Mouse (Mus musculus) frontal cortex, postnatal 36 days (tissue): ENCODE measurements around the gene Egfl6.
A peak's percentile ranks its signal among the peaks of the same experiment; 100 is the strongest.
"Not testable (repeated sequence)": the region's sequence is repeated elsewhere in the genome, so short reads cannot be mapped to it uniquely, and the experiment has no call there.

Source experiments
- DNase-seq, 2 experiments: peaks; one replicate each; pipeline ENCODE4 v3.0.0; 2022; ENCODE audit warnings: low spot score in 2 of 2

Egfl6 gene

DNA sequence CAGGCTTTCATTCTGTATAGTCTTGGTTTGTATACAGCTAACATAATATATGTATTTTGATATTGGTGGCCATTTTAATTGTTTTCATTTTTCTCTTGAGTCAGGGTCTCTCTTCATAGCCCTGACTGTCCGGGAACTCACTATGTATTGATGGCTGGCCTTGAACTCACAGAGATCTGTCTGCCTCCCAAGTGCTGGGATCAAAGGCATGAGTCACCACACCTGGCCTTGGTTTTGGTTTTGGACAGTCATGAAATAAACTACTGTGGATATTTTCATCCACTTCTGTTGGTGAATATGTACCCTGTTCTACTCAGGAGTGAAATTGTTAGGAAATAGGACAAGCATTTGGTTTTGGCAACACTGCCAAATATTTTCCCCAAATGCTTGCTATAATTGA is 68.9 kb downstream of the Egfl6 start:
- DNase-seq, result no peak

DNA sequence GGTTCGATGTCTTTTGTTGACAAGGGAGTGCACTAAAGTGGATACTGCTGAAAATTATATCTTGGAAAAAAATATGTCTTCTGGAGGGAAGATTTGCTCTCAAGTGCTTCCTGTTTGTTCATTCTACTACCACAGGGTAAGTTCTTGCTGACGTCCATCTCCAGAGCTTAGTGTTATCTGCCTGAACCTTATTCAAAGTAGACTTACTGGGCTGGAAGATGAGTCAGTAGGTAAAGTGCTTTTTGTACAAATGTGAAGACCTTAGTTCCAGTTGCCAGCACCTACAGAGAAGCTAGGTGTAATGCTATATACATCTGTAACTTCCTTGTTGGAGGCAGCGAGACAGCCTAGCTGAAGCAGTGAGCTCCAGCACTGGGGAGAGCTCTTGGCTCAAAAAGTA is 69.6 kb downstream of the Egfl6 start:
- no peak for DNase-seq

DNA sequence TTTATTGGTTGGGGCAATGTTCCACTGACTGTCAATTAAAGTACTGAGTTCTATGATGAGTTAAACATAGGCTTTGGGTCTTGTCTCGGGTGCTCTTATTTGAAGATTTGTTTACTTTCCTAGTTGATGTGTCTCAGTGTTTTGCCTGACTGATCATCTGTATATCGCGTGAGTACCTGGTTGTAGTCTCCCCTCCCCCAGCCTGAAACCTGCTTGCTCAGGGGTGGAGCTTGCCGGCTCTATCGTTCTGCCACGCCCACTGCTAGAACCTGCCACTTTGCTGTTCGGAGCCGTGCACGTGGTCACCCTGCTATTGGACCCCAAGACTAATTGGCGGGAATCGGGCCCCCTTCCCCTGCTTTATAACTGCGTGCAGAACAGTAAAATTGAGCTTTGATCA is 71.5 kb downstream of the Egfl6 start:
- DNase-seq, result not testable (repeated sequence)

DNA sequence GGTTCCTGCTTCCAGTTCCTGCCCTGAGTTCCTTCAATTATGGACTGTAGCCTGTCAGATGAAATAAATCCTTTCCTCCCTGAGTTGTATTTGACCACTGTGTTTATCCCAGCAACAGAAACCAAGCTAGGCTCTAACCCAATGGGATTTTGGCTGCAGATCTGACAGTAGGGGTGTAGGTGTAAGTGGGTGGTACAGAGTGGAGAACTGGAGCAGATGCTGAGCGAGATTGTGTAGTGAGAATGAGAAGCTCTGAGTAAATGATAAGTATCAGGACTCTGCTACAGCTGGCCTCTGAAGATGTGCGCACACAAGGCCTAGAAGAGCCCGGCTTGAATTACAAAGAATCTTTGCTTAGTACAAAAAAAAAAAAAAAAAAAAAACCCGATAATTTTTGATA is 73.4 kb downstream of the Egfl6 start:
- peak in 1 of 2 experiments; percentile 10 for DNase-seq

DNA sequence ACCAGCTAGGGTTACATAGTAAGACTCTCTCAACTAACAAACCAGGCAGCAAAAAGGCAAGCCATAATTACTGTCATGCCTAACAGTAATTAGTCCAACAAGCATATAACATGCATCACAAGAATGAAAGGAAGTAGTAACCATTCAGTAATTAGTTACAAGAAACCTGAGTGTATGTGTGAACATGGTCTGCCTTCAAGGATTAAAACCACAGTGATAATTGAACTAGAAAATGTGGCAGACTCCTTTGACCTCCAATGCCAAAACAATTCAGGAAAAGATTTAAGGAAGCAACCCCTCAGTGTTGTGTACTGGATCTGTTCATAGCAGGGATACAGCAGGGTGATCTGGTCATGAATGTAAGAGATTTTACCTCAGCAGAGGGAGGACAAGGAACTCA is 74.4 kb downstream of the Egfl6 start:
- no peak for DNase-seq

DNA sequence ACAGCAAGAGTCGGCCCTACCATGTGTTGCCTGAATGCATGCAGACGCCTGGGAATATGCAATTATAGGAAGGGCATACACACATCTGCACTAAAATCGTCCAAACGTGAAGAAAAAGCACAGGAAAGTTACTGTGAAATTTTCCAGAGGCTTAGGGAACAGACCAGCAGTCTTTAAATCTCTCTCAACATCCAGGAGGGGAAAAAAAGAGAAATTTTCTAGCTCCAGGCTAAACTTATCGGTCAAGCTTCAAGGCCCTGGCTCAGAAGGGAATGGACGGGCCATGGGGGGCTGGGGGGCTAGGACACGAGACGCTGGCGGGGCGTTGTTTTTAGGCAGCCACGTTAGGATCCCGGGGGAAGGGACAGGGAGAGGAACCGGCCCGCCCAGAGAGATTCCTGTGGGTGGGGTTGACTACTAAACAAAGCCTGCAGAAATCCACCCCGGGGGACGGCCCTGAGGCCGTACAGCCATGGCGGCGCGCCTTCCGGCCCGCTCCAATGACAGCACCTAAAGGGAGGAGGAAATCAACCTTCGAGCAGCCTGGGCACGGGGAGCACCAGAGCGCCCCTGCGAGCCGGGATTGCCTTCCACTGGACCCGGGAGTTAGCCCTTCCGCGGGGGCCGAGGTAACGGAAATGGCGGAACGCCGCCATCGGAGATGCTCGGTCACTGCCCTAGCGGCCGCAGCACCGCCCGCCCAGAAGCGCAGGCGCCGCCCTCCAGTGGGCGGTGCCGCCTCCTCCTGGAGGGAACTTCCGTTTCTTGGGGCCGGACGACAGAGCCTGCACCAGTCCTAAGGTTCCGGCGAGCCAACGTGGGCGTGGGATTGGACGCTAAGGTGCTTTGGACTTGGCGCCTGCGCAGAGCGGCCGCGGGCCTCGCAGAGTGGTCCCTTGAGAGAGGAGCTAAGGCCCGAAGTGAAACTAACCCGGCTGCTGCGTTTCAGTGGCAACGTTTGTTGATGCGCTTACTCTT is 75.5 kb downstream of the Egfl6 start:
- DNase-seq, result peak; percentile 87 to 90

DNA sequence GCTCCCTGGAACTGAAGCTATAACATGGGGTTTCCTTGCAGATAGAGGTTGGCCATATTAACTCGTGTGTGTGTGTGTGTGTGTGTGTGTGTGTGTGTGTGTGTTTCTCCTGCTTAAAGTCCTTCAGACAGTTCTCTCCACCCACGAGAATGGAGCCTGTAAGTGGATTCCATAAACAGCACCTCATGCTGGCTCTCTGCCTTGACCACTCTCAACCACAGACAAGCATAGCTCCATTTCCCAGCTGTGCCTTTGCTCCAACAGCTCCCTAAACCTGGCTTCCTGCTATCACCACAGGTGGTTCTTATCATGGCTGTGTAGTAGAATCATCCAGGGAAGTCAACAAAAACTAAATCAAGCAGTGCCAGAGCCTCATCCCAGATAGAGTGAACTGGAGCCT is 81.1 kb downstream of the Egfl6 start:
- DNase-seq, result no peak

DNA sequence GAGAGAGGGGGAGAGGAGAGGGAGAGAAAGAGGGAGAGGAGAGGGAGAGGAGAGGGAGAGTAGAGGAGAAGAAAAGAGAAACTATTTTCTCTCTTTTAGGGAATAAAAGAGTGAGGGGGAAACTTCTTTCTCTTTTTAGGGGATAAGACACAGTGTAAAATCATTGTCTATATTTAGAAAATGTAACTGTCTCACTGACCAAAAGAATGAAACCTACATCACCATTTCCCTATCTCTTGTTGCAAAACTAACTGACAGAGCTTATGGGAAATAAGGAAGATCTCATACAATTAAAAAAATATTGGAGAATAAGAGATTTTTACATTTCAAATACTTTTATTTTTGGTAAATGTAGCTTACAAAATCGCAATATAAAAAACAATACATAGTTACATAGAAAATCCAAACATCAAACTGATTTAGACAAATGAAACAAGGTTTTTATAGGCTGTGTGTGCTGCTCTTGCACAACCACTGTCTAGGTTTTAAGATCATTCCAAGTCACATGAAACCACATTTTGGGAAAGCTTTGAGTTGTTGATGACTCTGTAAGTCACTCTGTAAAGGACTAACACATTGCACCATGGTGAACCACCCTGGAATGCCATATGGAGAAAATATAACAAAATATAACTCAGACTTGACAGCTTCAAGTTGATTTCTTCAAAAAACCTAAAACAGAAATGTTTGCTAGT is 85.9 kb downstream of the Egfl6 start:
- DNase-seq, result no peak

DNA sequence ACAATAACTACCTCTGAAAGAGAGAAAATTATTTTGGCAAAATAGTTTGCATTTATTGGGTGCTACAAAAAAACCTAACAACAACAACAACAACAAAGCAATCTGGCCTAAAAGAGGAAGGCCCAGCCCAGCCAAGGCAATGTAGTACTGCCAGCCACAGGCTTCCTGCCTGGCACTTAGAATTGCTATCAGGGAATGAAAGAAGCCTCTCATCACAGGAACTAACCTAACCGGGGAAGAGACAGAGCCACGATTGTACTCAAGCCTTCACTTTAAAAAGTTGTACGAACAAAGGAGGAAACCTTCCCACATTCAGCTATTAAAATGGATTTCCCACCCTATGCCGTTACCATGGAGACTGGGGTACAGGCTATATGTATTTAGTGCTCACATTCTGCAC is 87.7 kb downstream of the Egfl6 start:
- no peak for DNase-seq

DNA sequence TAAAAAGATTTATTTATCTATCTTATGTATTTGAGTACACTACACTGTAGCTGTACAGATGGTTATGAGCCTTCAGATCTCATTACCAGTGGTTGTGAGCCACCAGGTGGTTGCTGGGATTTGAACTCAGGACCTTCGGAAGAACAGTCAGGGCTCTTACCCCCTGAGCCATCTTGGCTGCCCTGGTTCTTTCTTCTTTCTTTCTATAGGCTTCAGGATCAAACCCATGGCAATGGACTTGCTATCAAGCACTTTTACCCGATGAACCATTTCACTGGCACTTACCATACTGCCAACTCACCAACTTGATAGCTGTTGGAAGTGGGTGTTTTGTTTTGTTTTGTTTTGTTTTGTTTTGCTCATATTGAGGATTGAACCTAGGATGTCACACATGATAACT is 90.5 kb downstream of the Egfl6 start:
- DNase-seq, result no peak

DNA sequence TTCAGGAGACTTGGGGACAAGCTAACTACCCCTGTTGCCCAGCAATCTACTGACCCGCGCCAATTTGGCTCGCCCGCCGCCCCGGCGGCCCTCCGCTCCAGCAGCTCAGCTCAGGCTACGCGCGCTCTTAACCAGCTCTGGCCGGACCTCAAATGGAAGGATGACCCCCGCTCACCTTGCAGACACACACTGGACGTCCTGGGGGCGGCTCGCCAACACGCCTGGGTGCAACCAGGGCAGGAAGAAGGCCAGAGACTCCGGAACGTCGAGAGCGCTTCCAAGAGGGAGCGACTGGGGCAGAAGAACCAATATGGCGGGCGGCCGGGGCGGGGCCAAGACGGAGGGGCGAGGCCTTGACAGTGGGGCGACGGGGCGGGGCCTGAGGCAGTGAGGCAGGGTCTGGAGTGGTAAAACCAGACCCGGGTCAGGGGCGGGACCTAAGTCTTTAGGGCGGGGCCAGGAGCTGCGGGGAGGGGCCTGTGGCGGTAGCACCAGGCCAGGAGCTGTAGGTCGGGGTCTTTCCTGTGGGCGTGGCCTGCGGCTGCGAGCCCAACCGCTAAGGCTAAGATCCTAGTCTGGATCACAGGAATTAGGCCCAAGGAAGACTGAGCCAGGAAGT is 106.0 kb downstream of the Egfl6 start, which contains the start of gene Rab9:
Gene Rab9, minus strand, starts transcription at position 503 of the 619 bp plus-strand sequence.
- peak; percentile 85 for DNase-seq

DNA sequence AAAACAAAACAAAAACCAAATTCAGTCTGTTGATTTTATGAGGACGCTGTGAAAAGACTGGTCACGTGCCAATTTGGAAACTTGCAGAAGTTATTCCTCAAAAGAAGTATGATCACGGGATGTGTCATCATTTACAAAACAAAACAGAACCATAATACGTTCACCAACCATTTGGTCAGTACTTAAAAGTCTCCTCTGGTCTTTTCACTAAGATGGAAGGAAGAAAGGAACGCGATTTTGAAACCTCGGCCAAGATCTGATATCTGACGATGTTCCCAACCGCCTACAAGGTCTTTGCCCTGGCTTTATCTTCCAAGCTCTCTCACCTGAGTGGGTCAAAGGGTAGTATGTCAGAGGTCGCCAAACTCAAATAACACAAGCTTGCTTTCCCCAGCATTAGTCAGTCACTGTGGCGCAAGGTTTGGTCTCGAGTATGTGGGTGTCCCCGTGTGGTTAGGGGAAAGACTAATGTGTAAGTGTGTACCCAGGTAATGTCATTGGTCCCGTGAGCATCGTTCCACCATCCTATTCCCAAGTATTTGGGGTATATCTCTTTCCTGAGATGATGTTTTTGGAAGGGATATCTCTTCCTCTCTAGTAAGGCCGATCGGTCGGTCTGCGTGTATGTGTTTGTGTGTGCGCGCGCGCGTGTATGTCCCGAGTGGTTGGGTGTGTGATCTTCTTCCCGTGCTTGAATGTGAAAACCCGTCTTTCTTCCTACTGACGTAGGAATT is 106.7 kb downstream of the Egfl6 start:
- peak in 1 of 2 experiments; percentile 5 for DNase-seq

DNA sequence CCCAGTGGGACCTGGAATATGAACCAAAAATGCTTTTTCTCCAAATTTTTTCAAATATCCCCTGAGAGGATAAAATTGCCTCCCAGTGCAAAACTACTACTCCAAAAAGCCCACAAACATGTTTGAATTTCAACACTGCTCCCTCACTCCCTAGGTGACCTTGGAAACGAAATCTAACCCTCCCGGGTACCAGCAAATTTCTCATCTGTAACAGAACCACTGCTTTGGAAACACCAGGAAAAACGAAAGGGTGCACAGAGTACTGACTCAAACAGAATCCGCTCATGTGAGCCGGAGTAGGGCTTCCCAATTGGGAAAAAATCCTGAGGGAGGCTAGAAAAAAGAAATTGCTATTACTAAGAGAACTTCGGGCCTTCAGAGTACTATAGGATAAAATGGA is 108.1 kb downstream of the Egfl6 start:
- DNase-seq, result no peak
